Mouse (Mus musculus): ENCODE data around the gene Uimc1. TPM values are rescaled to one million over a fixed set of nuclear protein-coding genes. Genes with fewer than 3 reads are reported as not detected.

Gene Uimc1
- total RNA-seq, 1 experiment from 2014 or later = 85.4 TPM

Other genes with a start within 250 kb of the Uimc1 start
- 1.3 and 2.9 TPM in 2 replicates for gene Unc5a, start 150.9 kb downstream of the Uimc1 start, total RNA-seq (2017)
- gene Hk3, start 78.9 kb downstream of the Uimc1 start, total RNA-seq (2017) = 32.0 and 64.9 TPM in 2 replicates
- gene Zfp346, start 5.0 kb upstream of the Uimc1 start, total RNA-seq (2017) = 9.1 and 10.0 TPM in 2 replicates
- not detected in 2 replicates for gene Gm17617, start 33.2 kb upstream of the Uimc1 start, total RNA-seq (2017)
- gene Fgfr4, start 52.3 kb upstream of the Uimc1 start, total RNA-seq (2017) = not detected in 2 replicates
- 96.2 and 115 TPM in 2 replicates for gene Nsd1, start 109.5 kb upstream of the Uimc1 start, total RNA-seq (2017)
- gene Prelid1, start 220.2 kb upstream of the Uimc1 start, total RNA-seq (2017) = 66.6 and 67.8 TPM in 2 replicates
- 22.1 and 27.4 TPM in 2 replicates for gene Rab24, start 221.6 kb upstream of the Uimc1 start, total RNA-seq (2017)
- 5.2 and 8.9 TPM in 2 replicates for gene Mxd3, start 229.5 kb upstream of the Uimc1 start, total RNA-seq (2017)